Mouse (Mus musculus) testis, adult 2 months (tissue): ENCODE data around the gene Atg10.

Experiments used
- CTCF ChIP-seq: fragments of 200-500 bp; IDR thresholded peaks from 2 replicates; pipeline ENCODE4 v1.5.1; 2012; ENCODE audit warnings: low read depth, mild to moderate bottlenecking, inconsistent platforms, low read length, moderate library complexity; ENCODE audit not compliant: control insufficient read depth, insufficient read depth, insufficient replicate concordance
- POLR2A ChIP-seq: fragments of 200-500 bp; IDR thresholded peaks from 2 replicates; pipeline ENCODE4 v1.6.1; 2012; ENCODE audit warnings: low read depth, mild to moderate bottlenecking, inconsistent platforms, low read length, moderate library complexity; ENCODE audit not compliant: control insufficient read depth

DNA sequence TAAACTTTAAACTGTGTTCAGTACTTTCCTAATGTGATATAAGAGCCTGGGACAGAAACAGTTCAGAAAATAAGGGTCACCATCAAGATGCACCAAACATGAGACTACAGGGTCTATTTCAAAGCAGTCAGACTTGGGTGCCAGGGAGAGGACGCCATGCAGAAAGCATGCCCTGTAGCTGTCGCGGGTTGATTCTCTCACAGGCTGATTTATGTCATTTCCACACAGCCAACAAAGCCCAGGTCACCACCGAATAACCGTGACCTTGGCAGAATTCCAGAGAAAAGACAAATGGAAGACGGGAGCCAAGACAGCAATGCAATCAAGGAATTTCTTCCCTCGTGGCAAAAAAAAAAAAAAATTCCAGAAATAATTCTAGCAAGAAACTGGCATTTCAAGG is 94.7 kb downstream of the Atg10 start:
- TF ChIP-seq POLR2A, result no peak
- no peak for TF ChIP-seq CTCF
